Mouse (Mus musculus) forebrain, embryonic 15.5 days (tissue): ENCODE results near the gene Fam120b. TPM values are rescaled to one million over a fixed set of nuclear protein-coding genes. Genes with fewer than 3 reads are reported as not detected.

Experiments used
- ATAC-seq: fragments of 200-750 bp; cut with Nextera tagmentation; replicated peaks from 2 replicates; pipeline ENCODE4 v1.8.0; 2017; ENCODE audit warnings: mild to moderate bottlenecking, moderate TSS enrichment, moderate library complexity
- H3K27ac ChIP-seq: fragments of 300-500 bp; sonication (generic); replicated peaks from 2 replicates; pipeline ENCODE4 v1.5.1; 2015; ENCODE audit warnings: mild to moderate bottlenecking, inconsistent platforms
- H3K27me3 ChIP-seq: fragments of 300-500 bp; sonication (generic); 2 replicates; pipeline ENCODE4 v1.6.1; 2015; ENCODE audit warnings: inconsistent platforms
- H3K36me3 ChIP-seq: fragments of 300-500 bp; sonication (generic); 2 replicates; pipeline ENCODE4 v1.6.1; 2015; ENCODE audit warnings: mild to moderate bottlenecking, inconsistent platforms
- H3K4me1 ChIP-seq: fragments of 300-500 bp; sonication (generic); 2 replicates; pipeline ENCODE4 v1.6.1; 2015; ENCODE audit warnings: inconsistent platforms
- H3K4me2 ChIP-seq: fragments of 300-500 bp; sonication (generic); replicated peaks from 2 replicates; pipeline ENCODE4 v1.6.1; 2015; ENCODE audit warnings: mild to moderate bottlenecking, inconsistent platforms
- H3K4me3 ChIP-seq: fragments of 300-500 bp; sonication (generic); 2 replicates; pipeline ENCODE4 v1.5.1; 2015; ENCODE audit warnings: mild to moderate bottlenecking, inconsistent platforms
- H3K9ac ChIP-seq: fragments of 300-500 bp; sonication (generic); replicated peaks from 2 replicates; pipeline ENCODE4 v1.6.1; 2015; ENCODE audit warnings: mild to moderate bottlenecking, inconsistent platforms
- H3K9me3 ChIP-seq: fragments of 300-500 bp; sonication (generic); 2 replicates; pipeline ENCODE4 v1.6.1; 2016; ENCODE audit warnings: inconsistent platforms
- WGBS: fragments of 180-500 bp; shearing (Covaris S2); methylation state at CpG from one replicate; pipeline ENCODE4 v1.1.7; 2015; ENCODE audit warnings: mixed read lengths; 5-methylcytosine and 5-hydroxymethylcytosine counted together
- polyA plus RNA-seq: library from polyadenylated mRNA; unstranded; fragments of >200 nt; fragmentation: Nextera tagmentation; extraction: Ambion mirVana; gene quantifications from 2 replicates; pipeline ENCODE4 v1.2.1, GENCODE M21; 2015

The Fam120b gene
- polyA plus RNA-seq, 1 experiment from 2014 or later: 48.6 TPM

GRCm38 (mm10) chr17:15381092-15381860, 14.7 kb upstream of the Fam120b start:
- Histone ChIP-seq H3K36me3 (no peaks in the 10 kb centered on the region), H3K4me1 (peaks cover 62% of the 10 kb centered on the region), H3K4me3 (peak overlapping the region; percentile 48), H3K4me2 (peak overlapping the region; percentile 92), H3K9me3 (no peaks in the 10 kb centered on the region), H3K9ac (peak overlapping the region; percentile 59), H3K27me3 (no peaks in the 10 kb centered on the region), H3K27ac (peak overlapping the region; percentile 53)
- under 1% methylated on average over 22 of the region's 22 CpGs for WGBS
- ATAC-seq: peak; percentile 9; the same call in 1 of the 2 replicates

- H3K4me1 ChIP-seq: peaks cover 56% of the 10 kb centered on the region
- no peak overlapping the region for H3K9ac ChIP-seq
- no peak for ATAC-seq
- H3K27ac ChIP-seq: 0 out of 2 replicates have a peak overlapping the region, but pooled peaks have one; percentile 15
- H3K36me3 ChIP-seq: no peaks in the 10 kb centered on the region
- 7% methylated on average over 7 of the region's 7 CpGs for WGBS
- no peaks in the 10 kb centered on the region for H3K27me3 ChIP-seq
- no peaks in the 10 kb centered on the region for H3K9me3 ChIP-seq
- H3K4me3 ChIP-seq: no peak overlapping the region
- H3K4me2 ChIP-seq: no peak overlapping the region
Observed at GRCm38 (mm10) chr17:15381869-15382660, 13.9 kb upstream of the Fam120b start.

GRCm38 (mm10) chr17:15383360-15383759, 12.6 kb upstream of the Fam120b start:
- H3K9me3 ChIP-seq: no peaks in the 10 kb centered on the region
- H3K4me2 ChIP-seq: no peak overlapping the region
- no peak overlapping the region for H3K4me3 ChIP-seq
- H3K9ac ChIP-seq: no peak overlapping the region
- WGBS: 97% methylated on average over 5 of the region's 5 CpGs
- no peaks in the 10 kb centered on the region for H3K27me3 ChIP-seq
- no peak overlapping the region for H3K27ac ChIP-seq
- peaks cover 43% of the 10 kb centered on the region for H3K4me1 ChIP-seq
- ATAC-seq: no peak
- H3K36me3 ChIP-seq: no peaks in the 10 kb centered on the region

- no peak overlapping the region for H3K27ac ChIP-seq
- H3K4me3 ChIP-seq: no peak overlapping the region
- ATAC-seq: no peak
- H3K4me2 ChIP-seq: no peak overlapping the region
- H3K4me1 ChIP-seq: no peaks in the 10 kb centered on the region
- H3K9ac ChIP-seq: no peak overlapping the region
- H3K36me3 ChIP-seq: no peaks in the 10 kb centered on the region
- WGBS: 75% methylated on average over 4 of the region's 4 CpGs
- H3K27me3 ChIP-seq: no peaks in the 10 kb centered on the region
- no peaks in the 10 kb centered on the region for H3K9me3 ChIP-seq
Observed at GRCm38 (mm10) chr17:15388892-15389291, 7.1 kb upstream of the Fam120b start.

- Histone ChIP-seq H3K4me3 (no peak overlapping the region), H3K9ac (no peak overlapping the region), H3K36me3 (no peaks in the 10 kb centered on the region), H3K4me2 (no peak overlapping the region), H3K27ac (no peak overlapping the region), H3K4me1 (no peaks in the 10 kb centered on the region), H3K27me3 (no peaks in the 10 kb centered on the region), H3K9me3 (no peaks in the 10 kb centered on the region)
- 84% methylated on average over 8 of the region's 8 CpGs for WGBS
- no peak for ATAC-seq
Observed at GRCm38 (mm10) chr17:15389356-15389755, 6.6 kb upstream of the Fam120b start.

GRCm38 (mm10) chr17:15401716-15402115, 5.7 kb downstream of the Fam120b start:
- Histone ChIP-seq H3K27me3 (no peaks in the 10 kb centered on the region), H3K4me2 (no peak overlapping the region), H3K4me3 (no peak overlapping the region), H3K27ac (no peak overlapping the region), H3K9me3 (no peaks in the 10 kb centered on the region), H3K4me1 (peaks cover 20% of the 10 kb centered on the region), H3K9ac (no peak overlapping the region), H3K36me3 (peaks cover 45% of the 10 kb centered on the region)
- ATAC-seq: no peak
- 97% methylated on average over 17 of the region's 17 CpGs for WGBS

GRCm38 (mm10) chr17:15406576-15406975, 10.6 kb downstream of the Fam120b start:
- no peak overlapping the region for H3K4me2 ChIP-seq
- WGBS: 95% methylated on average over 2 of the region's 2 CpGs

GRCm38 (mm10) chr17:15409261-15409660, 13.3 kb downstream of the Fam120b start:
- ATAC-seq: no peak
- H3K9ac ChIP-seq: no peak overlapping the region
- no peaks in the 10 kb centered on the region for H3K4me1 ChIP-seq
- peaks cover 89% of the 10 kb centered on the region for H3K36me3 ChIP-seq
- H3K4me2 ChIP-seq: no peak overlapping the region
- H3K9me3 ChIP-seq: no peaks in the 10 kb centered on the region
- 91% methylated on average over 10 of the region's 10 CpGs for WGBS
- no peaks in the 10 kb centered on the region for H3K27me3 ChIP-seq
- no peak overlapping the region for H3K4me3 ChIP-seq
- H3K27ac ChIP-seq: no peak overlapping the region

More at GRCm38 (mm10) chr17:15406576-15406975, 10.6 kb downstream of the Fam120b start:
- H3K4me1 ChIP-seq: no peaks in the 10 kb centered on the region
- no peak overlapping the region for H3K27ac ChIP-seq
- no peaks in the 10 kb centered on the region for H3K27me3 ChIP-seq
- no peak for ATAC-seq
- peaks cover 89% of the 10 kb centered on the region for H3K36me3 ChIP-seq
- H3K9ac ChIP-seq: no peak overlapping the region
- no peaks in the 10 kb centered on the region for H3K9me3 ChIP-seq
- no peak overlapping the region for H3K4me3 ChIP-seq

GRCm38 (mm10) chr17:15410861-15411260, 14.9 kb downstream of the Fam120b start:
- Histone ChIP-seq H3K9me3 (no peaks in the 10 kb centered on the region), H3K9ac (no peak overlapping the region), H3K4me3 (no peak overlapping the region), H3K27me3 (no peaks in the 10 kb centered on the region), H3K4me1 (no peaks in the 10 kb centered on the region), H3K36me3 (peaks cover 90% of the 10 kb centered on the region), H3K27ac (no peak overlapping the region), H3K4me2 (no peak overlapping the region)
- ATAC-seq: no peak
- 100% methylated on average over 1 of the region's 1 CpGs for WGBS

- H3K4me3 ChIP-seq: no peak overlapping the region
- H3K9ac ChIP-seq: no peak overlapping the region
- ATAC-seq: no peak
- no peaks in the 10 kb centered on the region for H3K9me3 ChIP-seq
- H3K27me3 ChIP-seq: no peaks in the 10 kb centered on the region
- H3K4me1 ChIP-seq: peaks cover 12% of the 10 kb centered on the region
- H3K36me3 ChIP-seq: peaks cover 86% of the 10 kb centered on the region
- no peak overlapping the region for H3K4me2 ChIP-seq
- WGBS: 96% methylated on average over 12 of the region's 12 CpGs
- no peak overlapping the region for H3K27ac ChIP-seq
Observed at GRCm38 (mm10) chr17:15416596-15417215, 20.7 kb downstream of the Fam120b start.

- H3K4me2 ChIP-seq: no peak overlapping the region
- peak; percentile 53; the same call in 1 of the 2 replicates for ATAC-seq
- H3K9me3 ChIP-seq: no peaks in the 10 kb centered on the region
- H3K27me3 ChIP-seq: no peaks in the 10 kb centered on the region
- H3K4me1 ChIP-seq: peaks cover 17% of the 10 kb centered on the region
- WGBS: 87% methylated on average over 8 of the region's 8 CpGs
- H3K27ac ChIP-seq: no peak overlapping the region
- peaks cover 88% of the 10 kb centered on the region for H3K36me3 ChIP-seq
- no peak overlapping the region for H3K4me3 ChIP-seq
- H3K9ac ChIP-seq: no peak overlapping the region
Observed at GRCm38 (mm10) chr17:15419534-15419933, 23.5 kb downstream of the Fam120b start.
